Mouse (Mus musculus) myocyte (in vitro differentiated cells): ENCODE measurements at regions not wholly inside any gene's neighbourhood (a gene's known extent, or its start where the extent isn't known, plus 50 kb on each side); places are given as distances from the start of the nearest gene placed in this dataset.
"Not testable (repeated sequence)": the region's sequence is repeated elsewhere in the genome, so short reads cannot be mapped to it uniquely, and the experiment has no call there.

Experiments
- H3K27me3 ChIP-seq: one replicate; pipeline ENCODE4 v1.6.1; 2011; ENCODE audit not compliant: control insufficient read depth, insufficient read depth, insufficient read length
- H3K36me3 ChIP-seq: one replicate; pipeline ENCODE4 v1.6.1; 2011; ENCODE audit not compliant: control insufficient read depth, insufficient read depth
- H3K4me2 ChIP-seq: one replicate; pipeline ENCODE4 v1.6.1; 2011; ENCODE audit warnings: low read depth, control low read depth
- H3K4me3 ChIP-seq: one replicate; pipeline ENCODE4 v1.5.1; 2011; ENCODE audit warnings: mild to moderate bottlenecking, control low read depth, moderate library complexity
- H3K79me2 ChIP-seq: one replicate; pipeline ENCODE4 v1.6.1; 2011; ENCODE audit not compliant: control insufficient read depth, insufficient read depth
- H3ac ChIP-seq: one replicate; pipeline ENCODE4 v1.6.1; 2011; ENCODE audit not compliant: control insufficient read depth, insufficient read length
- CEBPB ChIP-seq: IDR thresholded peaks from 2 replicates; pipeline ENCODE4 v1.6.1; 2011; ENCODE audit warnings: mild to moderate bottlenecking, moderate library complexity; ENCODE audit not compliant: poor library complexity, insufficient read depth, severe bottlenecking
- E2F4 ChIP-seq: IDR thresholded peaks from one replicate; pipeline ENCODE4 v1.6.1; 2011; ENCODE audit warnings: mild to moderate bottlenecking, control low read depth, moderate library complexity; ENCODE audit not compliant: insufficient read depth
- MAX ChIP-seq: IDR thresholded peaks from one replicate; pipeline ENCODE4 v1.6.1; 2011; ENCODE audit warnings: low read depth, mild to moderate bottlenecking, control low read depth
- MYOD1 ChIP-seq, 3 experiments: IDR thresholded peaks; one replicate each; pipeline ENCODE4 v1.6.1; 2011; ENCODE audit warnings: control low read depth in 2 of 3, low read depth in 2 of 3, mild to moderate bottlenecking in 2 of 3, moderate library complexity in 1 of 3; ENCODE audit not compliant: insufficient read length in 2 of 3, control insufficient read depth in 1 of 3
- MYOG ChIP-seq, 3 experiments: IDR thresholded peaks; one replicate each; pipeline ENCODE4 v1.6.1; 2011; ENCODE audit warnings: control low read depth in 2 of 3, low read depth in 2 of 3, mild to moderate bottlenecking in 2 of 3; ENCODE audit not compliant: insufficient read length in 2 of 3, control insufficient read depth in 1 of 3, insufficient read depth in 1 of 3
- POLR2A ChIP-seq: IDR thresholded peaks from one replicate; pipeline ENCODE4 v1.6.1; 2011; ENCODE audit warnings: low read depth, mild to moderate bottlenecking, control low read depth, moderate library complexity; ENCODE audit not compliant: insufficient read length
- POLR2AphosphoS2 ChIP-seq: IDR thresholded peaks from one replicate; pipeline ENCODE4 v1.6.1; 2011; ENCODE audit warnings: low read depth, control low read depth; ENCODE audit not compliant: insufficient read length
- REST ChIP-seq: IDR thresholded peaks from one replicate; pipeline ENCODE4 v1.6.1; 2011; ENCODE audit warnings: mild to moderate bottlenecking, control low read depth, moderate library complexity; ENCODE audit not compliant: insufficient read depth, insufficient read length
- SRF ChIP-seq: IDR thresholded peaks from one replicate; pipeline ENCODE4 v1.6.1; 2011; ENCODE audit warnings: low read depth; ENCODE audit not compliant: control insufficient read depth, insufficient read length
- TCF12 ChIP-seq: IDR thresholded peaks from one replicate; pipeline ENCODE4 v1.6.1; 2011; ENCODE audit warnings: mild to moderate bottlenecking, control low read depth; ENCODE audit not compliant: poor library complexity, insufficient read depth, severe bottlenecking
- TCF3 ChIP-seq: IDR thresholded peaks from one replicate; pipeline ENCODE4 v1.6.1; 2011; ENCODE audit warnings: low read depth, control low read depth; ENCODE audit not compliant: insufficient read length
- USF1 ChIP-seq: IDR thresholded peaks from one replicate; pipeline ENCODE4 v1.6.1; 2011; ENCODE audit warnings: low read depth, mild to moderate bottlenecking, control low read depth, moderate library complexity

GRCm38 (mm10) chr8:88064414-88065110 is 54.0 kb upstream of the Cnep1r1 start:
- H3K4me3 ChIP-seq: no peak overlapping the region
- H3K27me3 ChIP-seq: no peaks in the 10 kb centered on the region
- H3ac ChIP-seq: no peak overlapping the region
- no peak for TF ChIP-seq SRF
- TF ChIP-seq MAX: no peak
- no peak for TF ChIP-seq CEBPB
- TF ChIP-seq REST: no peak
- no peak for TF ChIP-seq MYOG (IDR thresholded peaks at IDR 0.05; ENCODE audit: control insufficient read depth in 1 of 3, insufficient read depth in 1 of 3, insufficient read length in 2 of 3, low read depth in 2 of 3)
- H3K79me2 ChIP-seq: no peaks in the 10 kb centered on the region
- H3K4me2 ChIP-seq: no peak overlapping the region
- no peaks in the 10 kb centered on the region for H3K36me3 ChIP-seq

DNA sequence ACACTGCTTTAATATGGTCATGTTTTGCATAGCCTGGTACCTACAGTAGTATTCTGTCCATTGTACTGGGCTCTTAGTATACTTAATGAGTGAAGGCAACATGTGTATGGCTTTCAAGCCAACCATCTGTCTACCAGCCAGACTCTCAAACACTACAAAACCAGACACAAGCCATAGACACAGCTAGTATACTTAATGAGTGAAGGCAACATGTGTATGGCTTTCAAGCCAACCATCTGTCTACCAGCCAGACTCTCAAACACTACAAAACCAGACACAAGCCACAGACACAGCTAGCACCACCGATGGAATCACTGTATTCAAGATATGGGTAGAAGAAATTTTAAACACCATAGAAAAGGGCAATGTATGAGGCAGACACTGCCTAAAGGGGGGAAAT is 59.5 kb upstream of the Cnep1r1 start:
- H3K4me3 ChIP-seq, H3ac ChIP-seq, H3K36me3 ChIP-seq, H3K27me3 ChIP-seq, H3K79me2 ChIP-seq, H3K4me2 ChIP-seq: not testable (repeated sequence)

DNA sequence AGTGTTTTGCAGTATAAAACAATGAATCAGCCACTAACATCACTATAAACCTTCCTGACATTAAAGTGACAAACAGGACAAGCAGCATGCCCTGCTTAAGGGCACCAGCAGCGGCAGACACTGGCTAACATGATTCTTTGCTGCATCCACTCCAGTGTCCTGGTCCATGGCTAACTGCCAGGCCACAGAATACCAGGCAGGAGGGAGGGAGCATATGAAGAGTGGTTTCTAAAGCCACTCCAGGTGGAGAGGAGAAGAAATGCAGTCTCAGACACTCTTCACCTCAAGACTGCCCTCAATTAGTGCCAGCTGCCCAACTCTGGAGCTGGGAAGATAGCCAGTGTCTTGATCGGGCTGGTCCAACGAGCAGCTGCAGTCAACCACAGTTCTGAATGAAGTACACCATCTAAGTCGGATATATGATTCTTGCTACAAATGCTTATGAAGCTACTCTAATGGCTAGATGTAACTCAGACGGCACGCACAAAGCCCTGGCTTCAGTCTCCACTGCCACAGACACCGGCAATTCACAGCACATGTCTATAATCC is 60.8 kb upstream of the Cnep1r1 start:
- Histone ChIP-seq H3K4me3 (no peak overlapping the region), H3K27me3 (no peaks in the 10 kb centered on the region), H3K4me2 (no peak overlapping the region), H3ac (no peak overlapping the region), H3K79me2 (no peaks in the 10 kb centered on the region), H3K36me3 (no peaks in the 10 kb centered on the region)
- TF ChIP-seq POLR2AphosphoS2 (no peak), TCF12 (no peak), MYOG (IDR thresholded peaks at IDR 0.05; ENCODE audit: control insufficient read depth in 1 of 3, insufficient read depth in 1 of 3, insufficient read length in 2 of 3, low read depth in 2 of 3) (peak in 1 of 3 experiments; percentile 51), CEBPB (no peak), SRF (no peak), MYOD1 (IDR thresholded peaks at IDR 0.05; ENCODE audit: control insufficient read depth in 1 of 3, insufficient read length in 2 of 3, low read depth in 2 of 3) (peak in 2 of 3 experiments; percentile 17 to 57), E2F4 (no peak), MAX (no peak), REST (no peak), TCF3 (no peak)

- Histone ChIP-seq H3K4me2 (no peak overlapping the region), H3K79me2 (no peaks in the 10 kb centered on the region), H3K36me3 (no peaks in the 10 kb centered on the region), H3K27me3 (no peaks in the 10 kb centered on the region), H3K4me3 (no peak overlapping the region), H3ac (no peak overlapping the region)
- no peak for TF ChIP-seq POLR2A
- TF ChIP-seq REST: no peak
- no peak for TF ChIP-seq TCF12
- TF ChIP-seq USF1: no peak
- TF ChIP-seq SRF: no peak
- TF ChIP-seq MAX: no peak
- no peak for TF ChIP-seq MYOG (IDR thresholded peaks at IDR 0.05; ENCODE audit: control insufficient read depth in 1 of 3, insufficient read depth in 1 of 3, insufficient read length in 2 of 3, low read depth in 2 of 3)
- TF ChIP-seq POLR2AphosphoS2: no peak
- TF ChIP-seq CEBPB: no peak
These were observed 67.9 kb upstream of the Cnep1r1 start for GRCm38 (mm10) chr8:88050651-88051050.

- Histone ChIP-seq H3K27me3 (no peaks in the 10 kb centered on the region), H3ac (no peak overlapping the region), H3K4me2 (no peak overlapping the region), H3K79me2 (no peaks in the 10 kb centered on the region), H3K36me3 (no peaks in the 10 kb centered on the region), H3K4me3 (no peak overlapping the region)
- TF ChIP-seq REST (no peak), TCF12 (no peak), SRF (no peak), CEBPB (no peak), MYOG (IDR thresholded peaks at IDR 0.05; ENCODE audit: control insufficient read depth in 1 of 3, insufficient read depth in 1 of 3, insufficient read length in 2 of 3, low read depth in 2 of 3) (no peak), MAX (no peak), E2F4 (no peak), POLR2AphosphoS2 (no peak), POLR2A (no peak)
These were observed 69.5 kb upstream of the Cnep1r1 start for GRCm38 (mm10) chr8:88049091-88049490.
